Mouse (Mus musculus): ENCODE measurements around the gene Usp6nl.

Gene Usp6nl

DNA sequence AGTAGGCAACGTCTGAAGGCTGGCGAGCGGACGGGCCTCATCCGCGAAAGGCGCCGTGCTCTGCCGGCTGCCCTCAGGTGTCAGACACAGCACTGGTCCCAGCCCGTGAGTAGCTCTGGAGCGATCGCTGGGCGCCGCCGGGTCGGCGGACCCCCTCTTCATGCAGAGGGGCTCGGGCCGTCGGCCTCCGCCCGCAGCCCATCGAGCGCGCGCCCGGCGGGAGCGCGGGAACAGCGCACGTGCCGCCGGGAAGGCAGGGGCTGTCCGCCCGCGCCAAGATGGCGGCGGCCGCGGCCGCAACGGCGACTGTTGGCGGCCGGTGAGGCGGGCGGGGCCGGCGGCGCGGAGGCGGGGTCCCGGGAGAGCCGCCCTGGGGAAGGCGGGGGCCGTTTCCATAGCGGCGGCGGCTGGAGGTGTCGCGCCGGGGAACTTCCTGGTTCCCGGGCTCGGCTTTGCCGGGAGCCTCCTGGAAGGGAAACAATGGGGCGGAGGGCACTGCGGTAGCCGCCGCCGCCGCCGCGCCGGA, at the start of gene Usp6nl:
TSS of gene Usp6nl (plus strand) at position 292 of the 526 bp plus-strand sequence.
- peak; percentile 47 for DNase-seq (ENCODE audit: low read depth, low spot score)

DNA sequence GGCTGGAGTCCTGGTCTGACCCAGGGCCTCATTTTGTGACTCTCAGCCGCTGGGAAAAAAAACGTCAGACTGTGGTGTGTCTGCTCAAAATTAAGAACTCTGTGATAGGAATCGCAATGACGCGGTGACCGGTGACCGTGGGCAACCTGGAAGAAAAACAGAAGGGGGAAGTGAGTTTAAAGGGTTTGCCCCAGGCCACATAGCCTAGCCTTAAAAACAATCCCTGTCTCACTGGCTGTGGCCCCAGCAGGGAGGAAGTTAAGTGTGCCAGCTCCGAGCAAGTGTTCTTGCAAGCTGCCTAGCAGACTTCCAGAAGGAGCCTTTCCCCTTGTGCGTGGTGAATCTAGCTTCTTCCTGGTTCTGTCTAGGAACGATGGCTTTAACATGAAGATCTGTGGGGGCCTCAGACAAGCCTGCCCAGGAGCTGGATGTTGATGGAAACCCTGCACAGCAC, 49.0 kb upstream of the Usp6nl start:
- no peak for DNase-seq (ENCODE audit: low read depth, low spot score)

DNA sequence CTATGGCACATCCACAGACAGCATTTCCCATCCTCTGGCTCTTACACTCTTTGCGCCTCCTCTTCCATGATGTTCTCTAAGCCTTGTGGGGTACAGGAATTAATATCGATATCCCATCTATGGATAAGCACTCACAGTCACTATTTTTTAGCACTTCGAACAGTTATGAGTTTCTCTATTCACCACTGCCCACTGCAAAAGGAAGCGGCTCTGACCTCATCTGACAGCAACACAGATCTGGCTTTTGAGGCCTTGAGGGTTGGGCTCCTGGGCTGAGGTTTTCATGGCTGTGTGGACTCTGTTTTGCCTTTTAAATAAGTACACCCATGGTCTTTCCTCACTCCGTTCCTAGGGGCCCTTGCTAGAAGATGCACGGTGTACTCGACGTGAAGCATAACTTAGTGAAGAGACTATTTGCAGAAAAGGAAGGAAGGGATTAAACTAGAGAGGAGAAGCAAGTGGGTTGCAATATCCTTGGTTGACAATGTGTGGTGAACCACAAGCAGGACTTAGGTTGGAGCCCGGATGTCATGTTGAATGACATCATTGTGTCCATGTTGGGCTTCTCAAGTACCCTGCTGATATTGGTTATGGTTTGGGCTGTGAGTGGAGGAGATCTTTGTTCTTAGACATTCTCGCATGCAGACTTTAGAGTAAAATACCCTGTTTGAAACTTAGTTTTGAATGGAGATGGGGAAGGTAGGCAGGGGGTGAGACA, 43.5 kb upstream of the Usp6nl start:
- no peak for DNase-seq (ENCODE audit: low read depth, low spot score)

DNA sequence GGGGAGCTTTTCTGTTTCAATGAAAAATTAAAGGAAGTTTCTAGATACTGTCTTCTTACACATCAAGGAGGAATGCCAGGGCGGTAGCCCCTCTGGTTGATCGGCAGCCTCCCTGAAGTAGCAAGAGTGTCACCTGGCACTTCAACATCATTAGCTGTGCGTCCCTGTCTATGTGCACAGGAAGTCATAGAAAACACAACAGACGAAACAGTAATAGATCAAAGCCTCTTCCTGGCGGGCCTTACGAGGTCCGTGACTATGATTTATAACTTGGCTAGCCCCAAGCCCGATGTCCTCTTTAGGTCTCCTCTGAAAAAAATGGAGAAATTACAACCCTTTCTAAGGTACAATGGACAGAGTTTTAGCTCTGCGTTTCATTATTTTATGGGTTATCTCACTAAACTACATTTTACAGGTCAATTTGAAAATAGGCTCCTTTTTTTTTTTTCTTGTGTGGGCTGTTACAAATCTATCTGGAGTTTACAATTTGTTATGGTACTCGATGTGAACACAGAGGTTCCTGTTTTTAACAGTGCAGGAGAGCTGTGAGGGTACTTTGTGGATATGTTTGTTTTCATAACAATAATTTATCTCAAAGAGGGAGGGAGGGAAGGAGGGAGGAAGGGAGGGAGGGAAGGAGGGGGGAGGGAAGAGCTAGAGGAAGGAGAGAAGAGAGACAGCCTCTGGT, 42.7 kb upstream of the Usp6nl start:
- no peak for DNase-seq (ENCODE audit: low read depth, low spot score)

DNA sequence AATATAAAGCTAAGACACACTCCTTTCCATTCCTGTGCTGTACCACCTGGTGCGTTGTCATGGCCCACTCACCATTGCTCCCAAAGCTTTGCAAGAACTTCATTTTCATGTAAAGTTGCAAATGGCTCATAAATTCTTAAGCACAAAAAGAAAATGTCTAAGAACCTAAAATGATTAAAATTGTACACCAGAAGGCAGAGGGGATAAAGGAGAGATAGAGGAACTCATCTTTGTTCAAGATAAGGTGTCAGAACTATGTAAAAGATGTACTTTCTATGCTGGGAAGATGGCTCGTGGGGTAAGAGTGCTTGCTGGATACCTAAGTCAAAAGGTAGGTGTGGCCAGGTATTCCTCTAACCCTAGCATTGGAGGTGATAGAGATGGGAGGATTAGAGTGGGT, 38.9 kb upstream of the Usp6nl start:
- no peak for DNase-seq (ENCODE audit: low read depth, low spot score)

DNA sequence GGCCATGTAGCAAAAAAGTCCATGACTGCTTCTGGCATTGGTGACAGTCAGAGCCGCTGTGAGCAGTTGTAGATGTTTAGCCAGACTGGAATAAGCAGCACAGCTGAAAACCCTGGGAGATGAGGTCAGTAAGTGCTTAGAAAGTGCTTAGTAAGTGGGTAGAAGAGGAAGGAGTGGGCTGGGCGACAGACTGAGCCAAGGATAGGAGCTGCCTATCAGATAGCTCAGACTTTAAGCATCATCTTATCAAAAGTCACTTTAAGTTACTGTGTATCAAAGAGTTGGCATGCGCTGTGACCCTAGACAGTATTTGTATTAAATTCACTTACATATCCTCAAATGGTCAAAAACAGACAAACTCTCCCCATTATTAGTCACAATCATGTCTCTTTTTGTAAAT, 37.7 kb upstream of the Usp6nl start:
- DNase-seq (ENCODE audit: low read depth, low spot score), result no peak

DNA sequence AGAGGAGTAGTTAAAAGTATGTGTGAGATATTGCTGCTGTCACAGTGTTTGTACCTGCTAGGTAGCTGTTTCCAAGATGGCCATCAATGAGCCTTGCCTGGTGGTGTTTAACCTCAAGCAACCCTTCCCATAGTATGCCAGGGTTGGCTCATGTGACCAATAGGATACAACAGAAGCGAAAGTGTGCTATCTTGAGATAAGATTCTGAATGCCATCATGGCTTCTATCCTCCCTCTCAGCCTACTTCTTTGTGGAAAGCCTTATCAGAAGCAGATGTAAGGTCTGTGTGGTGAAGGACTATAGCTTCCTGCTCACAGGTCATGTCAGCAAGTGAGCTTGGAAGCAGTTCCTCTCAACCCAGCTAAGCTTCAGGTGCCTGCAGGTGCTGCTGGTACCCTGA, 36.7 kb upstream of the Usp6nl start:
- DNase-seq (ENCODE audit: low read depth, low spot score), result no peak

DNA sequence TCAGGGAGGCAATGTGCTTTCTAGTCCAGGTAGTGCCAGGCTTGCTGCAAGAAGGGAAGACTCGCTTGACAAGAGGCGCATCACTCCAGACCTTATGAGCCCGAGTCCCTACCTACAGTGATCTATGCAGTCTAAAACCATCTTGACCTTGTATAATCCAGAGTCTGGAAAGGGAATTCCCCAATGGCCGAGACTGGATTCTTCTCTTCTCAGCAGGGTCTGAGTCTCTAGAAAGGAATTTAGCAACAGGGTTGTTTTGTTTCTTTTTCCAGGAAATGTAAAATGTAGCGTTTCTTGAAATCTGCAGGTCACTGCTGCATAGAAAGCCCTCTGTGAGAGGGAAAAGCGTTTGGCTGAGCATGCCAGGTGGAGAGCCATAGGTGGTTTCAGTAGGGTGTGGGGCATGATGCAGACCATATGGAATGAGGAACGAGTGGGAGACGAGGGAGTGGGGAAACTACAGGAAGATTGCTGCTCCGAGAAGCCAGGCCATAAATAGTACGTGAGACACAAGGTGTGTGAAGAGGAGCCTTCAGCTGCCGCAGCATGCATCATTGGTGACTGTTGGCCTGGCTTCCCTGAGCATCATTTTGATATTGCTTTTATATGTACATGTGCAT, 28.5 kb upstream of the Usp6nl start:
- DNase-seq (ENCODE audit: low read depth, low spot score), result no peak

DNA sequence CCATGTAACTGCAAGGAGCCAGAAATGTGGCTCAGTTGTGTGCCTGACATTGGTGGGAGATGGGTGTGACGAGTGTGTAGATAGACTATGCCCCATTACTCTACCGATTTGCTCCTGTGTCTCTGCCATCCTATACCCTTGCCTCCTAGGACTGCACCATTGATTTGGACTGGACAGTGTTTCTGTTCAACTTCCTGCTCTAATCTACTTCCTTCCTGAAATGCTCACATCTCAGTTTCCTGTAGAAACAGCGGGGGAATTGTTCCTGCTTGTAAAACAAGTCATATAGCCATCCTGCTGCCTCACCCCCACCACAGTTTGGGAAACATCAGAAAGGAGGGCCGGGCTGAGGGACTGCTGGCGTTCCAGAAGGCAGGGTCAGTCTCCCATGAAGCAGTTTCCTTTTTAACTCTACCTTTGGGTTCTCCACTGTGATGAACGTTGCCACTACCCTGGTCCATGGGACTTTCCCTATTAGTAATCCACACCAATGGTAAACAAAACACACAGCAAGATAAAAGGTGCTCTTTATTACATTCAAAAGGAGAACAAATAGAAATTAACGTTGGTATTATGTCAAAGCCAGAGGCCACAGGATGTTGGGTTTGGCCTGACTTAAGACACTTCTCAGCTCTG, 27.4 kb upstream of the Usp6nl start:
- no peak for DNase-seq (ENCODE audit: low read depth, low spot score)

DNA sequence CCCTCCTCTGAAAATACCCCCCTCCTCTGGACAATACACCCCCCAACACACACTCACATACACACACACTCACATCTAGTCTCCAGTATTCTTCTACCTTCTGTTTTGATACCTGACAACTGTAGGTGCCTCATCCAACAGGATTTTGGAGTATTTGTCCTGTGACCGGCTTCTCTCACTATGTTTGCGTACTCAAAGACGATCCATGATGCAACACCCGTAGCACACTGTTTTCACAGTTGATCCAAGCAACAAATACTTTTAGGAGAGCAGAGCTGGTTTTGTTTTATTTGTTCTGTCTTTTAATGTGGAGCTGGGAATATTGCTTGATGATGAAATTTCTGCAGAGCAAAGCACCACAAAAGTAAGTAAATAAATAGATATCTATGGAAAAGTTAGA, 17.7 kb upstream of the Usp6nl start:
- no peak for DNase-seq (ENCODE audit: low read depth, low spot score)

DNA sequence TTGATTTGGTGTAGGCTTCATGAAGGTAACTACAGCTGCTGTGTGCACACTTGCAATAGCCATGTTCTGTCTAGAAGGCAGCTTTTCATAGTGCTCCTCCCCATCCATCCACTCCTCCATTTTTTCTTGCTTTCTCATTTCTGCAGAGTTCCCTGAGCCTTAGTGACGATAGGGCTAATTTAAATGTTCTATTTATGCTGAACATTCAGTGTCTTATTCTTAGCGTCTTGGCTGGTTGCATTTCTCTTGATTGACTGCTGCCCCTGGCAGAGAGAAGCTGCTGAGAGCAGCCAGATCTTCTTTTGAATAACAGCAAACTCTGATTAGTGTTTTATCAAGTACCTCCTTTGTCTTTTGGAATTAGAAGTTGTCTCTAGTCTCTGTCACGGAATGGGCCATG, 15.6 kb upstream of the Usp6nl start:
- no peak for DNase-seq (ENCODE audit: low read depth, low spot score)

DNA sequence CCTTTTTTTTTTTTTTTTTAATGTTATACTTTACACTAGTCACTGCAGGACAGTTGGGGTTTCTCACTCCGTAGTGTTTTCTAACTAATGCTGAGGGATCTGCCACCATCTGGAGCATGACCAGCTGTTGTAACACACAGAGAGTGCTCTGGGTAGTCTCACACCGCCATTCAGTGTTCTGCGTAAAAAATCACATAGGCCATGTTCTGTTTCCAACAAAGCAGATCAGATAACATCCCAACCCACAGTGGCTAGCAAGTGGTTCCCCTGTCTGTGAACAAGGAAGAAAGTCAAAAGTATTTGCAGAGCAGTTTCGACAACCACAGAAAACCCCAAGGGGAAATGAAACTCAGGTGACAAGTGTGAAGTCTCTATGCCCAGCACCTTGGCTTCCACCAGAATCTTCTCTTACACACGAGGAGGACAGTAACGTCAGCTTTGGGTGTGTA, 13.1 kb upstream of the Usp6nl start:
- DNase-seq (ENCODE audit: low read depth, low spot score), result no peak

DNA sequence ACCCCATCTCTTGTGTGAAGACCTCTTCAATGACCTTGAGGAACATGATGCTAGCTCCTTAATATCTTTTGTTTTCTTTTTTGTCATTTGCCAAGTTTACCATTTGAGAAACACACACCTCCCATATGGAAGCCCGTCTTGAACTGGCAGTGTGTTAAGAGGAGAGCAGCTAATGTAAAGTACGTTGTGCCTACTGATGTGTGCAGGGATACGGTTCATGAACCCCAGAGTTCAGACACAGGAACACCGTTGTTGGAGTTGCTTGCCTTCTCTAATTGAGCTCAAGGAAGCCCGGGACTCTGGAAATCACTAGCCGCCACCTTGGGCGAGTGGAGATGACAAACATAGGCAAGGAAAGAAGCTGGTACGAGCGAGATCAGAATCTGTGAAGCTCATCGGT, 9.7 kb upstream of the Usp6nl start:
- no peak for DNase-seq (ENCODE audit: low read depth, low spot score)

DNA sequence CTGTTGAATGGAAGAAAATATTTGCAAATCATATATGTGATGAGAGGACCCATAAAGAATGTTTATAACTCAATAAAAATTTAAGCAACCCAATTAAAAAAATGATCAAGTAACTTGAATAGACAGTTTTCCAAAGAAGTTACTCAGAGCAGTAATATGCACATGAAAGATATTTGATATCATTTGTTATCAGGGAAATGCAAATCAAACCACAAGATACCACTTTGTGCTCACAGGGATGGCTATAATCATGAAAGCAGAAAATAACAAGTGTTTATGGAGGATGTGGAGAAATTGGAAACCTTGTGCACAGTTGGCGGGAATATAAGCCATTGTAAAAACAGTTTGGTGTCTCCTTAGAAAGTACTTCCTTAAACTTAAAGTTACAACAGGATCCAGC, 8.7 kb upstream of the Usp6nl start:
- DNase-seq (ENCODE audit: low read depth, low spot score), result no peak

DNA sequence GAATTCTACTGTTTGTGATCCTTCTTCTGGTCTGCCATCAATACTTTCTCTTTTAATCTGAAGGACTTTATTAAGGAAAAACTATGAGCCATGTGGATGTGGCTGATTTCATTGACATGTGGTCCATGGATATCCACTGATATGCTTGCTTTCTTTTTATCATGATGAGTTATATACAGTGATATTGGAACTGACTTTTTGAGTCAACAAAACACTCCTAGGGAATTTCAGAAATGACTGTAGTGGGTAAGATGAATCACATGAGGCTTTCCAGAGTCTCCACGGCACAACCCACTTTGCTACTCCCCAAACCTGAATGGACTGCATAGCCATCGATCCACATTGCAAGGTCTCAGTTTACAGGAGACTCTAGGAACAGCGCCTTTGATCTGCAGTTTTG, 2.3 kb upstream of the Usp6nl start:
- no peak for DNase-seq (ENCODE audit: low read depth, low spot score)

DNA sequence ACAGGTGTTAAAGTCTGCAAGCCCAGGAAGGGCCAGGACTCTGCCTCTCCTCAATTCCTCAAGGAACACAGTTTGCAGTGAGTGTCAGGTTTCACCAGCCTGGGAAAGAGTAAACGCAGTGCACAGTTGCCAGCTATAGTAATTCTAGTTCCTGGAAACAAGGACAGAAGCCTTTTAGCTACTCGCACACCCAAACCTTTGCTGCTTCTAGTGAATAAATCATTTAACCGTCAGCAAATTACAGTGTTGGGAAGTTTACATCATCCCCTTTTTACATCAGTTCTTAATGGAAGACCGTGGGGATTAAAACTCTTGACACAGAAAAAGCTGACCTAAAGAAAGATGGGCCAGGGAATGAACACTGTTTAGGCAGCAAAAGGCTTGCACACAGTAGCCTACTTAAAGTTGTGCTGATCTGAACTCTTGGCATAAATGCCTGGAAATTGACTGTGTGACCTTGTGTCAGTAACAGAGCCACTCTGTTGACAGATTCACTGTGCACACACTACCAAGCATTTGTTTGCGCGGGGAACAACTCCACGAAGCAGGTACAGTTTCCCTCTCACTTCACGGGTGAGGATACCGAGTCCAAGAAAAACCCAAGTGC, 595 bp upstream of the Usp6nl start:
- no peak for DNase-seq (ENCODE audit: low read depth, low spot score)

DNA sequence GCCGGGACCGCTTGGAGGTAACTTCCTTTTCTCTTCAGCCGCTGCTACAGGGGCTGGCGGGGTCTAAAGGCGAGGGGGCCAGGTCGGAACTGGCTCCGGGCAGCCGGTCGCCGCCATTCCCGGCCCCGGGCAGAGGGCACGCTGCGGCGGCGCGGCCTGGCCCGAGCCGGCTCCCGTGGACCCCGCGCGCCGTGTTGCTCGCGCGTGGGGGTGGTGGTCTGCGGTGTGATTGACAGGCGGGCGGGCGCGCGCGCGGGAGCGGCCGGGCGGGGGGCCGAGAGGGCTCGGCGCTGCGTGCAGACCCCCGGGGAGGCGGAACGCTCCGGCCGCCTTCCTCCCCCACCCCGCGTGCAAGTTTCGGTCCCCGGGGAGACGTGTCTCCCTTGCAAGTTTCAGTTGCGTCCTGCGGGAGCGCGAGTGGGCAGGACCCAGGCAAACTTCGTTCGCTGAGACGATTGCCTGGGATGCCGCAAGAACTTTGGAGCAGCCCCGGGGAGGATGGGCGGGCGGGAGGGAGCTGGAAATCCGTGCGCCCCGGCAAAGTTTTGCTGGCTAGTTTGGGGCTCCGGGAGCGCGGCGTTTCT, 563 bp downstream of the Usp6nl start:
- no peak for DNase-seq (ENCODE audit: low read depth, low spot score)

DNA sequence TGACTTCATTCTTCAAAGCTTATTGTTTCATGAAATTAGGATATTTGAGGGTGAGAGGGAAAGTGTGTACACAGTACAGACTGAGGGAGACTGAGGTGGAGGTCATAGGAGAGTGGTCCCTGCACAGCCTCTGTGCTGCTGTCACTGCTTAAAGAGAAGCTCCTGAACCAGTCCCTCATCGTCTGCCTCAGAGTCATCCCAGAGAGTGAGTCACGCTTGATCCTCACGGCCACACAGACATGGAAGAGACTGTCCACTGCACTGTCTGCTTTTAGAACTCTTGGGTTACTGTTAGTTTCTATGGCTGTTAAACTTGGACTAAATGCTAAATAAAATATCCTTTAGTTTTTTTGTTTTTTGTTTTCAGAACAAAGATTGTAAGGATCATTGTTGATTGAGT, 3.2 kb downstream of the Usp6nl start:
- DNase-seq (ENCODE audit: low read depth, low spot score), result no peak

DNA sequence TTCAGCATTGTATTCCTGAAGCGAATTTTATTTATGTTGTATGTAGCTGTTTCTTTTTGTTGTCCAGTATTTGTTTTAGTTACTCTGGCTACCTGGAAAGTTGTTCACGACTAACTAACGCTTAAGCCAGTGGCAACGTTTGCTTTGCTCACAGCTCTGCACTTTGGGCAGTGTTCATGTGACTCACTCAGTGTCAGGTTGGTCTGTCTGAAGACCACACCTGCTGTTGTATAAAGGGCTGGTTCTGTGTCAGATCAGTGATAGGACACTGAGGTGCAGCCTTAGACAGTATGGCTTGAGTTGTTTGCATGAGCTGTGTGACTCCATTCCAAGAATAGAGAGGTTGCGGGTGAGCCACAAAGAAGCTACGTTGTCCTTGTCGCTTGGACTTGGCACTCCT, 6.5 kb downstream of the Usp6nl start:
- no peak for DNase-seq (ENCODE audit: low read depth, low spot score)

DNA sequence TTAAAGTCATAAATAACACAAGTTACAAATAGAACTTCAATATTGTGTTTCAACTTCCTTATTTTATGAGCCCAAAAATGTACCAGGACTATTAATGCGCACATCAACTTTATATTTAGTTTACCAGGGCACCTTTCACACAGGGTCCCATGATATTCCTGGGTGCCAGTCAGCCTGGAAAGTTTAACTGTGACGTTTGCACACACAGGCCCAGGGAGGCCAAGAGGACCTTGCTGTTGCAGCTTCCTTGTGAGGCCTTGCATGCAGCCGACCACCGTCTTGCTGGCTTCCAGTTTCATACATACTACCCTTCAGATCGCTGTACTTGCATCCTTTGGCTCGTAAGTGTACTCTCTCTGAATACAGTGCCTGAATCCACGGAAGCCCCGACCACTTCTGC, 8.3 kb downstream of the Usp6nl start:
- no peak for DNase-seq (ENCODE audit: low read depth, low spot score)
